Mouse (Mus musculus) hindbrain, embryonic 13.5 days (tissue): Measurements from ENCODE around the gene Ccm2. TPM values are rescaled to one million over a fixed set of nuclear protein-coding genes. Genes with fewer than 3 reads are reported as not detected.
A peak's percentile ranks its signal among the peaks of the same experiment; 100 is the strongest.

Source experiments
- ATAC-seq: fragments of 200-750 bp; cut with Nextera tagmentation; 2 replicates; pipeline ENCODE4 v1.8.0; 2017; ENCODE audit warnings: moderate TSS enrichment; ENCODE audit not compliant: low FRiP score
- H3K27ac ChIP-seq: fragments of 300-500 bp; sonication (generic); 2 replicates; pipeline ENCODE4 v1.5.1; 2015; ENCODE audit warnings: inconsistent platforms, mild to moderate bottlenecking, moderate library complexity
- H3K27me3 ChIP-seq: fragments of 300-500 bp; sonication (generic); 2 replicates; pipeline ENCODE4 v1.6.1; 2015; ENCODE audit warnings: mild to moderate bottlenecking, inconsistent platforms
- H3K36me3 ChIP-seq: fragments of 300-500 bp; sonication (generic); 2 replicates; pipeline ENCODE4 v1.6.1; 2015; ENCODE audit warnings: mild to moderate bottlenecking, inconsistent platforms
- H3K4me1 ChIP-seq: fragments of 300-500 bp; sonication (generic); replicated peaks from 2 replicates; pipeline ENCODE4 v1.6.1; 2015; ENCODE audit warnings: inconsistent platforms
- H3K4me2 ChIP-seq: fragments of 300-500 bp; sonication (generic); 2 replicates; pipeline ENCODE4 v1.6.1; 2015; ENCODE audit warnings: inconsistent platforms, mild to moderate bottlenecking, moderate library complexity
- H3K4me3 ChIP-seq: fragments of 300-500 bp; sonication (generic); 2 replicates; pipeline ENCODE4 v1.5.1; 2015; ENCODE audit warnings: mild to moderate bottlenecking, inconsistent platforms
- H3K9ac ChIP-seq: fragments of 300-500 bp; sonication (generic); 2 replicates; pipeline ENCODE4 v1.6.1; 2015; ENCODE audit warnings: mild to moderate bottlenecking, inconsistent platforms
- H3K9me3 ChIP-seq: fragments of 300-500 bp; sonication (generic); 2 replicates; pipeline ENCODE4 v1.6.1; 2016; ENCODE audit warnings: inconsistent platforms
- WGBS: fragments of 180-500 bp; shearing (Covaris S2); methylation state at CpG from one replicate; pipeline ENCODE4 v1.1.7; 2015; 5-methylcytosine and 5-hydroxymethylcytosine counted together
- polyA plus RNA-seq: library from polyadenylated mRNA; unstranded; fragments of >200 nt; fragmentation: Nextera tagmentation; extraction: Ambion mirVana; gene quantifications from 2 replicates; pipeline ENCODE4 v1.2.1, GENCODE M21; 2015

Ccm2 gene
- polyA plus RNA-seq, 1 experiment from 2014 or later: 99.0 TPM

DNA sequence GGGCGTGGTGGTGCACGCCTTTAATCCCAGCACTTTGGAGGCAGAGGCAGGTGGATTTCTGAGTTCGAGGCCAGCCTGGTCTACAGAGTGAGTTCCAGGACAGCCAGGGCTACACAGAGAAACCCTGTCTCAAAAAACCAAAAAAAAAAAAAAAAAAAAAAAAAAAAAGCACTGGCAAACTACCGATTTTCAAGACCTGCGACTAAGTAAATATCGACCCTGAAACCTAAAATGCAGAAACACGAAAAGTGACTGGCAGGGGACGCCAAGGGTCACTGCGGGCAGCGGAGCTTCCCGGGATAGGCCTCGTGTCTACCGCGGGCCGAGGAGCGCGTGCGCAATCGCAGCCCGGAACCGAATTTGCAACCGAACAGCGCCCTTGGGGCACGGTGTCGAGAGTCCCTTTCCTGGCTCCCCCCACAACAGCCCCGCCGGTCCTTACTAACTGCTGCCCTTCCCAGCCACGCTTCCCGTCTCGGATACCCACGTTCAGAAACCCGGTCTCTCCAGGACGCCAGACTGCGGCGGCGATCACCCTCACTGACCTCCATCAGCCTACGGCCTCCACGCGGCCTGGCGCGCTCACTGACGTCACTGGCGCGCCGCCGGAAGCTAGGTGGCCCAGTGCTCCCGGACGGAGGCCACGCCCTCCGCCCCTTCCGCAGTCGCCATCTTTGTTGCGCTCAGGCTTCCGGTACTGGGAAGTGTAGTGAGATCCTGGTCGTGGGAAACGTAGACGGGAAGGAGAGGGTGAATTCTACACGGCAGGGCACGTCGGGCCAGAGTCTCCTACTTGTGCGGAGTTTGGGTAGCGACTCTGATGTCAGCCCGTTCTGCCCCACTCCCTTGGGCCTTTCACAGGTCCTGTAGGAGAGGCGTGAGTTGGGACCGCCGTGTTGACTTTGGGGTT is 79.0 kb downstream of the Ccm2 start, which contains the start of gene Tbrg4:
TSS of gene Tbrg4 (minus strand) at position 590 of the 910 bp plus-strand sequence.
- no peaks in the 10 kb centered on the region for H3K27me3 ChIP-seq
- peaks cover 34% of the 10 kb centered on the region for H3K36me3 ChIP-seq
- ATAC-seq: peak; percentile 94
- peaks cover 33% of the 10 kb centered on the region for H3K4me1 ChIP-seq
- under 1% methylated on average over 66 of the region's 66 CpGs for WGBS
- peak within 1 kb of the TSS; percentile 71 for H3K4me3 ChIP-seq
- no peaks in the 10 kb centered on the region for H3K9me3 ChIP-seq
- H3K27ac ChIP-seq: peak within 1 kb of the TSS; percentile 91
- H3K4me2 ChIP-seq: peak within 1 kb of the TSS; percentile 90
- H3K9ac ChIP-seq: peak within 1 kb of the TSS; percentile 84

DNA sequence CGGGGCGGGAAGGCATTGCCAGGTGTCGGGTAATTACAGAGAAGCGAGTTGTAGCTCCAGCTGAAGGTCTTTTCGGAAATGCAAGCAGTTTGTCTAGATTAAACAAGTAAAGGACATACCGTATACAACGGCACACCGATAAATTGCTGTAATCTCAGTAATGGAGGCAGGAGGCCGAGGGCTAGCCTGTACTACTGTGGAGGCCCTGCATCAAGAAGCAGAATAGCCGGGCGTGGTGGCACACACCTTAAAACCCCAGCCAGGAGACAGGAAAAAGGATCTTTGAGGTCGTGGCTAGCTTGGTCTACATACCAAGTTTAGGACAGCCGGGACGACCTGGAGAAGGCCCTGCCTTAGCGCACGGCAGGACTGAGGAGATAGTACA is 79.7 kb downstream of the Ccm2 start:
- WGBS: 15% methylated on average over 16 of the region's 16 CpGs

DNA sequence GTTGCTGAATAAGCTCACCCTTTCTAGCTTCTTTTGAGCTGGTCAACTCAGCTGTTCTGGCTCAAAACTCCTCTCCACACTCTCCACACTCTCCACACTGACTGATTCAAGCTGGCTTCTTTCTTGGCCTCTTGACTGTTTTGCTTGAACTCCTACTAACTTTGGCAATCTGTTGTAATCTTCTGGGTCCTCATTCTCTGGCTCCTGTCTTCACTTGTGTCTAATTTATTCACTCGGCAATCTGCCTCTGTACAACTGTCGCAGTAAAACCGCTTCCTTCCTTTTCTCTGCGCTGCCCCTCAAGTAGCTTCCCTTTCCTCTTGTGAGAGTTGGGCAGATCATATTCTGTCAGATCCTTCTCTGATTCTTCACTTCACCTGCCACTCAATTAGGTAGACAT is 81.0 kb downstream of the Ccm2 start:
- Histone ChIP-seq H3K27ac (no peak overlapping the region), H3K4me2 (no peak overlapping the region), H3K27me3 (no peaks in the 10 kb centered on the region), H3K4me3 (no peak overlapping the region), H3K4me1 (peaks cover 33% of the 10 kb centered on the region), H3K9me3 (no peaks in the 10 kb centered on the region), H3K36me3 (peaks cover 17% of the 10 kb centered on the region), H3K9ac (no peak overlapping the region)
- no peak for ATAC-seq
- 93% methylated on average over 4 of the region's 4 CpGs for WGBS

More for the DNA sequence above, 79.7 kb downstream of the Ccm2 start:
- H3K36me3 ChIP-seq: peaks cover 27% of the 10 kb centered on the region
- peaks cover 33% of the 10 kb centered on the region for H3K4me1 ChIP-seq
- peak overlapping the region; percentile 84 for H3K9ac ChIP-seq
- peak; percentile 36 for ATAC-seq
- peak overlapping the region; percentile 91 for H3K27ac ChIP-seq
- H3K9me3 ChIP-seq: no peaks in the 10 kb centered on the region
- peak overlapping the region; percentile 71 for H3K4me3 ChIP-seq
- H3K4me2 ChIP-seq: peak overlapping the region; percentile 90
- H3K27me3 ChIP-seq: no peaks in the 10 kb centered on the region

DNA sequence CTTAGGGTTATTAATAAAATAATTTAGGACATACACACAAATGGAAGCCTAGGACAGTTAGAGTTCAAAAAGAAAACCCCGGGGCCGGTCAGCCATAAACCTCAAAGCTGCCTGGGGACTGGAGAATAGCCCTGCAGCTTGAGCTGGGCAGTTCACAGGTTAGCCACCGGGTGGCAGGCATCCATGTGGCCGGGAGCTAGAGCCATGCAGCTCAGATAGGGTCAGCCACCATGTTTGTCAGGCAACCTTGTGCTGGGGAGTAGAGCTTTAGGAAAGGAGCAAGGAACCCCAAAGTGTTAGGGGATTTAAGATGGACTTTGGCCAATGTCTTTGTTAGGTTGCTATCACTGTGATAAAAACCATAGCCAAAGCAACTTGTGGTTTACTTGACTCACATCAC is 81.9 kb downstream of the Ccm2 start:
- no peak overlapping the region for H3K9ac ChIP-seq
- H3K27me3 ChIP-seq: no peaks in the 10 kb centered on the region
- H3K4me1 ChIP-seq: peaks cover 25% of the 10 kb centered on the region
- peaks cover 8% of the 10 kb centered on the region for H3K36me3 ChIP-seq
- WGBS: 24% methylated on average over 4 of the region's 4 CpGs
- no peak overlapping the region for H3K4me2 ChIP-seq
- no peak overlapping the region for H3K4me3 ChIP-seq
- H3K27ac ChIP-seq: no peak overlapping the region
- no peak for ATAC-seq
- H3K9me3 ChIP-seq: no peaks in the 10 kb centered on the region

DNA sequence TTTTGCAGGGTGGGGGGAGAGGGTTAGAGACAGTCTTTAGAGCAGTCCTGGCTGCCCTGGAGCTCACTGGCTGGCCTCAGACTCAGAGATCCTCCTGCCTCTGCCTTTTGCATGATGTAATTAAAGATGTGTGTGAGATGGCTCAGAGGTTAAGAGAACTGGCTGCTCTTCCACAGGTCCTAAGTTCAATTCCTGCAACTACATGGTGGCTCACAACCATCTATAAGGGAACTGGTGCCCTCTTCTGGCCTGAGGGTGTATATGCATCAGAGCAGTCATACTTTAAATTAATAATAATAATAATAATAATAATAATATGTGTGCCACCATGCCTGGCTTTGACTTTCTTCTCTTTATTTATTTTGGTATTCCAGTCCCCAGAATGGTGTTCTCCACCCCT is 83.0 kb downstream of the Ccm2 start:
- Histone ChIP-seq H3K4me1 (peaks cover 14% of the 10 kb centered on the region), H3K27ac (no peak overlapping the region), H3K4me3 (no peak overlapping the region), H3K9ac (no peak overlapping the region), H3K36me3 (no peaks in the 10 kb centered on the region), H3K4me2 (no peak overlapping the region), H3K9me3 (no peaks in the 10 kb centered on the region), H3K27me3 (no peaks in the 10 kb centered on the region)
- no peak for ATAC-seq

DNA sequence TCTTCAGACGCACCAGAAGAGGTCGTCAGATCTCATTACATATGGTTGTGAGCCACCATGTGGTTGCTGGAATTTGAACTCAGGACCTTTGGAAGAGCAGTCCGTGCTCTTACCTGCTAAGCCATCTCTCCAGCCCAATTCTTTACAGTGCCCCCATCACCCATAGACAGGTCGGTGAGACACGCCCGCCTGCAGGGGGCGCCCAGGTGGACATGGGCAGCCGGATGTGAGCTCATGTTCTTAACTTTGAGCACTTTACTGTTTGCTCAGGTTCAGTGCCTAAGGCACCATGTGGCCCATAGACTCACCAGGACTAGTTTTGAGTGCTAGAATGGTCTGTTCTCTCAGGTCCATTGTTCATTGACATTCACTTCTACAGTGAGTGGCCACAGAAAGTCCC is 89.5 kb downstream of the Ccm2 start:
- no peak for ATAC-seq
- H3K9ac ChIP-seq: no peak overlapping the region
- no peak overlapping the region for H3K4me2 ChIP-seq
- H3K4me3 ChIP-seq: no peak overlapping the region
- no peaks in the 10 kb centered on the region for H3K27me3 ChIP-seq
- H3K27ac ChIP-seq: no peak overlapping the region
- WGBS: 78% methylated on average over 8 of the region's 8 CpGs
- no peaks in the 10 kb centered on the region for H3K9me3 ChIP-seq
- H3K4me1 ChIP-seq: no peaks in the 10 kb centered on the region
- no peaks in the 10 kb centered on the region for H3K36me3 ChIP-seq

DNA sequence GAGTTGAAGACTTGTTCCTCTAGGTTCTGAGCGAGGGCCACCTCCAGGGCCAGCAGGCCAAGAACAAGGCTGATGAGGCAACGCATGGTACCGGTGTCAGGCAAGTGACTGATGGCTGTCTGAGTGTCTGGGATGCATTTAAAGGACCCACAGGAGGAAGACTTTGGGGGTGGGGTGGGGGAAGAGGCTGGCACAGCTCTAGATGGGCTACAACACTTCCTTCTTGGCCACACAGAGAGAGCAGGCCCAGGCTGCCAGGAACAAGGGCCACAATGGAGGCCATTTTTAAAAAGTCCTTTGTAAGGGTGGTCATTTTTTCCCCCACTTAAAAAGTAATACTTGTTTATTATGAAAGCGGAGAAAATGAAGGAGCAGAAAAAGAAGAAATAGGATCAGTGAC is 91.8 kb downstream of the Ccm2 start, which contains the start of gene Wap:
TSS of gene Wap (minus strand) at position 101 of the 400 bp plus-strand sequence.
- no peak within 1 kb of the TSS for H3K4me3 ChIP-seq
- H3K27ac ChIP-seq: no peak within 1 kb of the TSS
- H3K4me1 ChIP-seq: no peaks in the 10 kb centered on the region
- WGBS: 88% methylated on average over 4 of the region's 4 CpGs
- no peak for ATAC-seq
- no peaks in the 10 kb centered on the region for H3K27me3 ChIP-seq
- H3K9ac ChIP-seq: no peak within 1 kb of the TSS
- no peaks in the 10 kb centered on the region for H3K9me3 ChIP-seq
- H3K36me3 ChIP-seq: no peaks in the 10 kb centered on the region
- H3K4me2 ChIP-seq: no peak within 1 kb of the TSS

DNA sequence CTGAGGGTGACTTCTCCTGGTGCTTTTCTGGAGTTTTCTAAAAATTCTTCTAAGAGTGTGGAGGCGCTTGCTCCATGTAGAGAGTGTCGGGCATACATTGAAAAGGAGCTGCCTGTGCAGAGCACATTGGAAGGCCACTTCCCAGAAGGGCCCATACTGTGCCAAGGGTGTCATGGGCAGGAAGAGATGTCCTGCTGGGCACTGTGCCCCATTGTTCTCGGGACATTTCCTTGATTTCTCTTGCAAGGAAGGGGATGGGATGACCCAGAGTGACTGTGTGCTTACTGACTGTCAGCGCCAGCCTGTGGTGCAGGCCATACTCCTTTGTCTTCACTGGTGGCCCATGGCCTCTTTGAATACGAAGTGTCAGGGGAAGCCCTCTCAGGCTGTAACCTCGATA is 92.4 kb downstream of the Ccm2 start:
- H3K27ac ChIP-seq: no peak overlapping the region
- H3K4me3 ChIP-seq: no peak overlapping the region
- no peak overlapping the region for H3K4me2 ChIP-seq
- WGBS: 81% methylated on average over 6 of the region's 6 CpGs
- ATAC-seq: no peak
- H3K36me3 ChIP-seq: no peaks in the 10 kb centered on the region
- H3K9me3 ChIP-seq: no peaks in the 10 kb centered on the region
- no peaks in the 10 kb centered on the region for H3K27me3 ChIP-seq
- no peaks in the 10 kb centered on the region for H3K4me1 ChIP-seq
- no peak overlapping the region for H3K9ac ChIP-seq

DNA sequence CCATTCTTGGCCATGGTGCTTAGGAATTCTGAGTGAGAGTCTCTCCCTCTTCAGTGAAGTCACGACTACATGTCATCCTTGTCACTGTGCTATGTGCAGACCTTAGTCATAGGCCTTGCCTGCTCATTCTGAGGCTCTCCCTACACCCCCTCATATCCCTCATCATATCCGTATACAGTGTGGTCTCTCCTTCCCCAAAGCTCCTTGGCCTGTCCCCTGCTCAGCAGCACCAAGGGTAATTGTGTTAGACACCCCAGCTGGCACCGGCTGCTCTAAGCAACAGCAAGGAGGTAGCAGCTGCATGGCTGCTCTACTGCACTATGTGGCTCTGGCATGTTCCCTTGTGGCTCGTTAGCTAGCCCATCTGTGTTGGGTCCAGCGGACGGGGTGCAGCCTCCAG is 97.9 kb downstream of the Ccm2 start:
- H3K4me1 ChIP-seq: no peaks in the 10 kb centered on the region
- H3K9ac ChIP-seq: no peak overlapping the region
- H3K9me3 ChIP-seq: no peaks in the 10 kb centered on the region
- no peak for ATAC-seq
- no peaks in the 10 kb centered on the region for H3K27me3 ChIP-seq
- no peaks in the 10 kb centered on the region for H3K36me3 ChIP-seq
- WGBS: 70% methylated on average over 6 of the region's 6 CpGs
- H3K4me2 ChIP-seq: no peak overlapping the region
- no peak overlapping the region for H3K4me3 ChIP-seq
- H3K27ac ChIP-seq: no peak overlapping the region

Other genes with a start within 250 kb of the Ccm2 start
- gene Zmiz2, start 157.8 kb upstream of the Ccm2 start, polyA plus RNA-seq: 29.2 and 31.9 TPM in 2 replicates
- gene Ppia, start 131.4 kb upstream of the Ccm2 start, polyA plus RNA-seq: 3,979 and 4,017 TPM in 2 replicates
- gene H2afv, start 102.4 kb upstream of the Ccm2 start, polyA plus RNA-seq: 381 and 387 TPM in 2 replicates
- gene Purb, start 71.0 kb upstream of the Ccm2 start, polyA plus RNA-seq: 12.6 and 13.0 TPM in 2 replicates
- 0.42 and 0.48 TPM in 2 replicates for gene Myo1g, start 25.9 kb upstream of the Ccm2 start, polyA plus RNA-seq
- gene Nacad, start 59.2 kb downstream of the Ccm2 start, polyA plus RNA-seq: 87.6 and 90.0 TPM in 2 replicates
- gene Tbrg4, start 79.2 kb downstream of the Ccm2 start, polyA plus RNA-seq: 29.2 and 34.0 TPM in 2 replicates
- not detected in 2 replicates for gene Wap, start 91.8 kb downstream of the Ccm2 start, polyA plus RNA-seq
- gene Ramp3, start 111.6 kb downstream of the Ccm2 start, polyA plus RNA-seq: 22.1 and 24.6 TPM in 2 replicates